Mouse (Mus musculus) limb, embryonic 12.5 days (tissue): ENCODE data around the gene Ap3b1. TPM values are rescaled to one million over a fixed set of nuclear protein-coding genes. Genes with fewer than 3 reads are reported as not detected.

Experiments
- ATAC-seq: fragments of 200-750 bp; cut with Nextera tagmentation; 2 replicates; pipeline ENCODE4 v1.8.0; 2017; ENCODE audit warnings: low read depth, moderate TSS enrichment; ENCODE audit not compliant: insufficient number of reproducible peaks, insufficient read depth, low FRiP score, low TSS enrichment
- H3K27ac ChIP-seq: fragments of 300-500 bp; sonication (generic); 2 replicates; pipeline ENCODE4 v1.5.1; 2016; ENCODE audit warnings: mild to moderate bottlenecking, moderate library complexity
- H3K27me3 ChIP-seq: fragments of 300-500 bp; sonication (generic); 2 replicates; pipeline ENCODE4 v1.6.1; 2016; ENCODE audit warnings: mild to moderate bottlenecking, moderate library complexity
- H3K36me3 ChIP-seq: fragments of 300-500 bp; sonication (generic); 2 replicates; pipeline ENCODE4 v1.6.1; 2016; ENCODE audit warnings: mild to moderate bottlenecking, moderate library complexity
- H3K4me1 ChIP-seq: fragments of 300-500 bp; sonication (generic); replicated peaks from 2 replicates; pipeline ENCODE4 v1.6.1; 2016
- H3K4me2 ChIP-seq: fragments of 300-500 bp; sonication (generic); 2 replicates; pipeline ENCODE4 v1.6.1; 2016; ENCODE audit warnings: mild to moderate bottlenecking, moderate library complexity
- H3K4me3 ChIP-seq: fragments of 300-500 bp; sonication (generic); replicated peaks from 2 replicates; pipeline ENCODE4 v1.5.1; 2016; ENCODE audit warnings: mild to moderate bottlenecking
- H3K9ac ChIP-seq: fragments of 300-500 bp; sonication (generic); replicated peaks from 2 replicates; pipeline ENCODE4 v1.6.1; 2016; ENCODE audit warnings: mild to moderate bottlenecking, moderate library complexity
- H3K9me3 ChIP-seq: fragments of 300-500 bp; sonication (generic); 2 replicates; pipeline ENCODE4 v1.6.1; 2016; ENCODE audit warnings: mild to moderate bottlenecking, moderate library complexity
- WGBS: fragments of 180-500 bp; shearing (Covaris S2); methylation state at CpG from one replicate; pipeline ENCODE4 v1.1.7; 2016; 5-methylcytosine and 5-hydroxymethylcytosine counted together
- polyA plus RNA-seq: library from polyadenylated mRNA; unstranded; fragments of >200 nt; fragmentation: Nextera tagmentation; extraction: Ambion mirVana; gene quantifications from 2 replicates; pipeline ENCODE4 v1.2.1, GENCODE M21; 2016

Gene Ap3b1
- polyA plus RNA-seq, 1 experiment from 2014 or later = 44.7 TPM

DNA sequence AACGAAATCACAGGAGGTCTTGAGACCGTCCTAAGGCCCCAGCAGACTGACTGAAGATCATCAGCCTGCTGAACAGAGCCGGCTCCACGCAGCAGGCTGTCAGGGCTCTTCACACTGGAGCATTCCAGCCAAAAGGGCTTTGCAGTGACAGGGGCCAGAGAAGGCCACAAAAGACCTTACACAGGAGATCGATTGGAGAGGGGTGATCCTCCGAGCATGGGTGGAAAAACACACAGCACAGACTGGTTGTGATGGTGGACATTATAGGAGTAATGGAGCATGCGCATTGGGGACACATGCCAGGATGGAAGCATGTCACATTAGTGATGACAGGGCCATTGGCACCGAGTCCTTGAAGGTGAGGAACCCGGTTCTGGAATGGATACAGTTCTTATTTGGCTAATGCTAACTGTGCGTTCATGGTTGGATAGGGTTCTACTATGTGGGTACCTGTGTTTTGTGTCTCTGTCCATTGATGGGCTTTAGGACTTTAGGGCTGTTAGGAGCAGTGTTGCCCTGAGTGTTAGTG, 37.7 kb downstream of the Ap3b1 start:
- Histone ChIP-seq H3K27me3 (no peaks in the 10 kb centered on the region), H3K4me3 (no peak overlapping the region), H3K4me1 (peaks cover 15% of the 10 kb centered on the region), H3K4me2 (no peak overlapping the region), H3K9ac (no peak overlapping the region), H3K36me3 (peaks cover 43% of the 10 kb centered on the region), H3K27ac (no peak overlapping the region), H3K9me3 (no peaks in the 10 kb centered on the region)
- WGBS = 94% methylated on average over 10 of the region's 10 CpGs
- ATAC-seq = no peak

DNA sequence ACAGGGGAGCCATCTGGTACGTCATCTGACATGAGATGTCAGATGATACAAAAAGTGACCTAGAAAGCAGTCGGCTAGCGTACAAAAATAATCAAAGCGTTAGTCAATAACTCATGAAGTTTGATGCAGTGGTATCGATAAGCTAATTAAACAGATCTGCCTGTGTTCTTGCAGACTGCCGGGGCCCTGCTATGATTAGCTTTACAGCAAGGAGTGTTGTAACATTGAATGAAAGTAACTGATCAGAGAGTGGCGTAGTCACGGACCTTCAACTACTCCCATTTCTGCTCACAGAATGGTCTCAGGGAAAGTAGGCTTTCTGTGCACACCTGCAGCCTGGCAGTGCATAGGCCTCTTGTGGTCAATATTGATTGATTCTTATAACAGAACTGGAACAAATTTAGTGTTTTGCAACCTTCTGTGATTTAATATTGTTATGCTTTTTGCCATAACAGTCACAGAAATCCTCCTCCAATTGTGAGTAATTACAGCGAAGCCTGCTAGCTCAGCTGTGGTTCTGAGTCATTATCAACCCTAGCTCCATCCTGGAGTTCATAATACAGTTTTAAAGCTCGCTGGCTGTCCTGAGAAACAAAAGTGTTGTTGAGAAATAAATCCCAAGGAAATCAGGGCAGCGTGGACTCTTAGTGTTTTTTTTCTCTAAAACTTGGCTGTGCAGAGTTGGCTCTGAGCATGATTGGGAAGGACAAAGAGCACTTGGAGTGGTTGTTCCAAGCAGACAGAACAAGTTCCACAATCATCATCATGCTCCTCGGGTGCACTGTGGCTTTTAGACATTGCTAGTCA, 40.0 kb downstream of the Ap3b1 start:
- Histone ChIP-seq H3K27me3 (no peaks in the 10 kb centered on the region), H3K9ac (no peak overlapping the region), H3K4me1 (peaks cover 15% of the 10 kb centered on the region), H3K27ac (no peak overlapping the region), H3K36me3 (peaks cover 36% of the 10 kb centered on the region), H3K9me3 (no peaks in the 10 kb centered on the region), H3K4me3 (no peak overlapping the region), H3K4me2 (no peak overlapping the region)
- WGBS = 88% methylated on average over 12 of the region's 12 CpGs
- ATAC-seq = no peak

DNA sequence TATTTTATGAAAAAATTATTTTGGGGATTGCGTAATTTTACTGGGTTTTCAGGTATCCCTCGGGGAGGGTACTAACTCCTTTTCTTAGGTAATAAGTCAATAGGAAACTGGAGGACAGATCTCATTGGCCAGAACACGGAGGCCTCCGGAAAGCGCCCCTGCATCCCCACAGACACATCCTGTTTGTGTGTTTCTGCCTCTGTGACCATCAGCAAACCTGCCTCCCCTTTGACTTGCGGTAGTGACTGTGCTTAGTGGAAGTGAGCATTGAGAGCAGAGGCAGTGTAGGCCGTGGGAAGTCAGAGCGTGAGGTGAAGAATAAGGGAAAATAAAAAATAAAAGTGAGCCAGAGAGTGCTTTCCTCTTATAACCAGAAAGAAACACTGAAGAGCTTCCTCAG, 41.7 kb downstream of the Ap3b1 start:
- Histone ChIP-seq H3K4me3 (no peak overlapping the region), H3K27me3 (no peaks in the 10 kb centered on the region), H3K4me2 (no peak overlapping the region), H3K9ac (no peak overlapping the region), H3K4me1 (no peaks in the 10 kb centered on the region), H3K36me3 (peaks cover 48% of the 10 kb centered on the region), H3K9me3 (no peaks in the 10 kb centered on the region), H3K27ac (no peak overlapping the region)
- ATAC-seq = no peak
- WGBS = 93% methylated on average over 8 of the region's 8 CpGs

DNA sequence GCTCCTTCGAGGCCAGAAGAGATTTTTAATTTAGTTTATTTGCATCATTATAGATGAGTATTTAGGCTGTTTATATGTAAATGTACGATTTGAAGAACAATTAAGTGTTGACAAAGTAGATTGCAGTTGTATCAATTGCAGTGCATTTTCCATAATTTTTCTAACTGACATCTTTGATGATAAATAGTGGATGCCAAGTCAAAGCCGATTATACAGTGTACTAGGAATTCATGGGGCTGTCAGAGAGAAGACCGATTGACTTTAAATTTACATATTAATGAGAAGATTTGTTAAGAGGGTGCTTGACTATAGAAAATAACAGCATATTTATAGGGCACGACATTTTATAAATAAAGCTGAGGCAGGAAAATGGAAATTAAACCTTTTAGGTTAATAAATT, 64.8 kb downstream of the Ap3b1 start:
- ATAC-seq = no peak
- 93% methylated on average over 5 of the region's 5 CpGs for WGBS
- Histone ChIP-seq H3K4me3 (no peak overlapping the region), H3K36me3 (peaks cover 20% of the 10 kb centered on the region; the same call in 1 of the 2 replicates), H3K9me3 (no peaks in the 10 kb centered on the region), H3K27ac (no peak overlapping the region), H3K4me2 (no peak overlapping the region), H3K9ac (no peak overlapping the region), H3K4me1 (no peaks in the 10 kb centered on the region), H3K27me3 (no peaks in the 10 kb centered on the region)

DNA sequence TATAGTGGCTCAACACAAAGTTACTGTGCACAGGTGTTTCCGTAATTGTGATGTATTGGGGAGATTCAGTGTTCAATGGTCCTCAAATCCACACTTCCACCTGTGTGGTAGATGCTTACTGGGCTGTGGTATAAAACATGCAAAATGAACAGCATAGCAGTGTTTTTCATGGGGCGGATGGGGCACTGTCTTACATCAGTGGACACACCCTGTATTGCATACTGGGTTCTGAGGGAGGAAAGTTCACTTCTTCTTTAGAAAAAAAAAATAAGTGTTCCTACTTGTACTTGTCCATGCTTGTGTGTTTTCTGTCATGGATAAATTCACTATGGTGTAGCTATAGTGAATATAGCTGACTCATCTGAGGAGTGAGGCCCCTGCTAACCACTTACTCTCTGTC, 70.8 kb downstream of the Ap3b1 start:
- Histone ChIP-seq H3K9ac (no peak overlapping the region), H3K9me3 (0 out of 2 replicates have a peak, but pooled peaks cover 8% of the 10 kb centered on the region), H3K27me3 (no peaks in the 10 kb centered on the region), H3K4me3 (no peak overlapping the region), H3K36me3 (peaks cover 28% of the 10 kb centered on the region; the same call in 1 of the 2 replicates), H3K4me1 (no peaks in the 10 kb centered on the region), H3K27ac (no peak overlapping the region), H3K4me2 (no peak overlapping the region)
- ATAC-seq = no peak
- WGBS = 82% methylated on average over 2 of the region's 2 CpGs

DNA sequence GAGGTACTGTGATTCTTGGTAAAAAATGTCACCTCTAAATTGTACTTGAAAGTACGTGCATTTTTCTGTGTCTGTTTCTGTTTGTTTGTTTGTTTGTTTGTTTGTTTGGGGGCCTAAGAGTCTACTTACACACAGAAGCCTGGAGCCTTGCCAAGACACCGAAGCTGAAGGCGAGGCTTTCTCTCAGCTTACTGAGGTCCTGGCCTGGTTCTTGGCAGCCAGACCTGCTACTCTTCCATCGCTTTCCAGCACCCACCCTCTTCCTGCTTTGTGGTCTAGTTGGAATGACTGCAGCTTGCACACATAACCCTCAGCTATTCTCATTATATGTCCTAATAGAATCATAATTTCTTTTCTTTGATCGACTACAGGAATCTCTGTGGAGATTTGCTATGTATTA, 80.6 kb downstream of the Ap3b1 start:
- no peaks in the 10 kb centered on the region for H3K9me3 ChIP-seq
- 87% methylated on average over 5 of the region's 5 CpGs for WGBS
- no peak overlapping the region for H3K27ac ChIP-seq
- H3K4me3 ChIP-seq = no peak overlapping the region
- peaks cover 9% of the 10 kb centered on the region; the same call in 1 of the 2 replicates for H3K36me3 ChIP-seq
- no peak for ATAC-seq
- H3K9ac ChIP-seq = no peak overlapping the region
- H3K4me2 ChIP-seq = no peak overlapping the region
- no peaks in the 10 kb centered on the region for H3K4me1 ChIP-seq
- H3K27me3 ChIP-seq = no peaks in the 10 kb centered on the region

DNA sequence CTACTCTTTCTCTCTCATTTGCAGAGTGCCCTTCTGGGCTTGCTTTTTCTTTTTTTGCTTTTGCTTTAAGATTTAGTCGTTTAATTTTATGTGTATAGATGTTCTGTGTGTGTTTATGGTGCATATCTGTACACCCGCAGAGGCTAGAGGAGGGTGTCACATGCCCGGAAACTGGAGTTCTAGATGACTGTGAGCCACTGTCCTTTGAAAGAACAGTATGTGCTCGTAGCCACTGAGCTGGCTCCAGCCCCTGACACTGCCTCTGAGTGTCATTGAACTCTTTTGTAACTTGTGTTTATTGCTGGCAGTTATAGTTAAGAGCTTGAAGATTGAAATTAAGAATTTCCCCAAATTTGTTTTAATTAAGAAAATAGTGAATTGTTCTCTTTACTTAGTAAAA, 82.4 kb downstream of the Ap3b1 start:
- no peak overlapping the region for H3K4me2 ChIP-seq
- peaks cover 12% of the 10 kb centered on the region; the same call in 1 of the 2 replicates for H3K36me3 ChIP-seq
- H3K4me1 ChIP-seq = no peaks in the 10 kb centered on the region
- 71% methylated on average over 4 of the region's 4 CpGs for WGBS
- no peak overlapping the region for H3K27ac ChIP-seq
- ATAC-seq = no peak
- H3K4me3 ChIP-seq = no peak overlapping the region
- no peaks in the 10 kb centered on the region for H3K27me3 ChIP-seq
- no peaks in the 10 kb centered on the region for H3K9me3 ChIP-seq
- no peak overlapping the region for H3K9ac ChIP-seq

DNA sequence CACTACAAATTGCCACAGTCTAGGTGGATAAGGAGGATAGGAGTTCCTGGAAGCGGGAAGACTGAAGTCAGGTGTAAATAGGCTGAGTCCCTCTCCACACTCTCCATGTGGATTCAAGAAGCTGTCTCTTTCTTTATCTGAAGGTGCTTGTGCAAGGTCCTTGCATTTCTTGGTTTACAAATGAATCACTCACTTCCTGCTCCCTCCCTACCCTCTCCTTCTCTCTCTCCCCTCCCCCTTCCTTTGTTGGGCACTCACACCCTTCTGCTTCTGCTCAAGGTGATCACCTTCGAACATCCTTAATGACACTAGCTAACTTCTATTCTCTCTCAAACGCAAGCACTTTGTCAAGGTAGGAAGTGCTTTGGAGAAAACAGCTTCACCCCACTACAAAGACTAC, 84.7 kb downstream of the Ap3b1 start:
- Histone ChIP-seq H3K9ac (no peak overlapping the region), H3K27ac (no peak overlapping the region), H3K9me3 (no peaks in the 10 kb centered on the region), H3K4me2 (no peak overlapping the region), H3K36me3 (peaks cover 21% of the 10 kb centered on the region; the same call in 1 of the 2 replicates), H3K4me3 (no peak overlapping the region), H3K4me1 (no peaks in the 10 kb centered on the region), H3K27me3 (no peaks in the 10 kb centered on the region)
- ATAC-seq = no peak
- 79% methylated on average over 3 of the region's 3 CpGs for WGBS

DNA sequence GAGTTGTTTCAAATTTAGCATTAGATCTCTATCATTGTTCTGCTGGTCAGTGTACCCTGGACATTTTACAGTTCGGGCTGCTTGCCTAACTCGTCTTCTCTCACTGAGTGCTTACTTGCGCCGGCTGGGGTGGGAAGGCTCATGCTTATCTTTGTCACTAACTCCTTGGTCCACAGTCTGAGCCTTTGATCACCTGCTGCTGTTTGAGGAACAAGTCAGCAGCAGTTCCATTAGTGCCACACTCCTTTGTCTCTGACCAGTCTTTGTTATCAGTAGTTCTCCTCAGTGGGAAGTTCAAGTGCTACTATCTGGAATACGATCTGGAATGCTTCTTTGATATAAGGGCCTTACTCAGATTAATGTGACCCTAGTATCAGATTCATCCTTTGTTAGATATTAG, 86.3 kb downstream of the Ap3b1 start:
- Histone ChIP-seq H3K4me1 (no peaks in the 10 kb centered on the region), H3K4me3 (no peak overlapping the region), H3K27me3 (no peaks in the 10 kb centered on the region), H3K36me3 (peaks cover 33% of the 10 kb centered on the region; the same call in 1 of the 2 replicates), H3K27ac (no peak overlapping the region), H3K4me2 (no peak overlapping the region), H3K9ac (no peak overlapping the region), H3K9me3 (no peaks in the 10 kb centered on the region)
- 86% methylated on average over 5 of the region's 5 CpGs for WGBS
- no peak for ATAC-seq

DNA sequence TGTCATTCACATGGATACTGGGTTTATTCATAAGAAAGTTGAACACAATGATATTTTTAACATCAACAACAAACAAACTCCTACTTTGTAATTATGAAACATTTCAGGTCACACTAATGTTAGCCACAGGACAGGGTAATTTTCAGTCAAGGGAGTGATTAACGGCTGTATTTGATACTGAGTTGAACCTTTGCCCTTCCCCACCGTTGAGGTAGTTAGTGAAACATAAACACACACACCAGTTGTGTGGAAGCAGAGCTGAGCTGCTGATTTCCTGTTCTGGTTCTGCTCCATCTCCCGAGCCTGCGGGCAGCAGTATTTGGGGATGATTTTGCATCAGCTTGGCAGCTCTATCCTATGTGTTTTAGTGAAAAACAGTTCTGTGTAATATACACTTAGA, 88.2 kb downstream of the Ap3b1 start:
- H3K4me3 ChIP-seq = no peak overlapping the region
- ATAC-seq = no peak
- peaks cover 31% of the 10 kb centered on the region; the same call in 1 of the 2 replicates for H3K36me3 ChIP-seq
- H3K9ac ChIP-seq = no peak overlapping the region
- H3K4me1 ChIP-seq = no peaks in the 10 kb centered on the region
- no peaks in the 10 kb centered on the region for H3K27me3 ChIP-seq
- WGBS = 29% methylated on average over 4 of the region's 4 CpGs
- no peaks in the 10 kb centered on the region for H3K9me3 ChIP-seq
- H3K27ac ChIP-seq = no peak overlapping the region
- H3K4me2 ChIP-seq = no peak overlapping the region

DNA sequence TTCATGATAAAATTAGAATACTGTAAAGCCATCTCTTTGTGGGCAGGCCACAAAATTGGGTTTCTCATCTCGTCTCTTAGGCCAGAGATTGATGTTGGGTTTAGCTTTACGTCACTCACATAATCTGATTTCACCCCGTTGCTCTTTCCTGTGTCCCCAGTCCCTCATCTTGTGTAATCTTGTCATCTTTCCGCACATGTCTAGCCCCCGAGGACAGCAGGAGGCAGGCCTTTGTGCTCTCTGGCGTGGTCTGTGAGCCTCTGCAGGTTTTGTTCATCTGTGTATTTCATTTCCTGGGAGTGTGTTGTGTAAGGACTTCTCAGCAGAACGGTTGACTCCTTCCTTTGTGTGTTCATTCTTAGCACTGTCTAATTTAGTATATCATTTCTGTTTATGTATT, 90.8 kb downstream of the Ap3b1 start:
- Histone ChIP-seq H3K36me3 (peaks cover 33% of the 10 kb centered on the region; the same call in 1 of the 2 replicates), H3K27ac (no peak overlapping the region), H3K9me3 (no peaks in the 10 kb centered on the region), H3K4me2 (no peak overlapping the region), H3K27me3 (no peaks in the 10 kb centered on the region), H3K4me1 (no peaks in the 10 kb centered on the region), H3K9ac (no peak overlapping the region), H3K4me3 (no peak overlapping the region)
- WGBS = 84% methylated on average over 7 of the region's 7 CpGs
- no peak for ATAC-seq

DNA sequence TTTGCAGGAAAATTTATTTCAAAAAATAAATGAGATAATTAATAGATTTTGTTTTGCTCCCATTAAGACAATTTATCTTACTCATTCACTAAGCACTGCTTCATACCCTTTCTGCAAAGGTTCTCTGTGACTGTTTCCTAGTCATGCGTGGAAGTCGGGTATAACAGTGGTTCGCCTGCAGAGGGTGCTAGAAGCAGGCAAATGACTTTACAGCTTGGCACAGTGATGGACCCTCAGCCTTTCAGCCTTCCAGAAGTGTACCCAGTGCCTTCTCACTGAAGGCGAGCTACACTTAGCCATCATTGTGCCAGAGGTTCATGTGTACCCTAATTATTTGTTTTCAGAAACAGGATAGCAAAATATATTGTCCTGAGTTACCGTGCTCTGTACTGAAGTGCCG, 92.5 kb downstream of the Ap3b1 start:
- H3K36me3 ChIP-seq = peaks cover 40% of the 10 kb centered on the region
- WGBS = 57% methylated on average over 6 of the region's 6 CpGs
- ATAC-seq = no peak
- no peak overlapping the region for H3K4me3 ChIP-seq
- no peak overlapping the region for H3K27ac ChIP-seq
- H3K4me1 ChIP-seq = no peaks in the 10 kb centered on the region
- no peaks in the 10 kb centered on the region for H3K27me3 ChIP-seq
- H3K4me2 ChIP-seq = no peak overlapping the region
- H3K9ac ChIP-seq = no peak overlapping the region
- H3K9me3 ChIP-seq = no peaks in the 10 kb centered on the region
